In genomic region chr10:74931631-74932030, GRCm38 (mm10) we compare ENCODE assay signal across 23 mouse cellular contexts. TPM values are rescaled to one million over a fixed set of nuclear protein-coding genes. Genes with fewer than 3 reads are reported as not detected.
"Had no signal": no experiment of that assay in that cellular context is flagged by ENCODE, and none has a peak within 500 bp of the region (broad histone marks: within the 10 kb centered on the region; RNA-seq: fewer than 3 reads in every experiment).

No protein-coding gene starts in this region.

- H3K27ac ChIP-seq: heart, adult 2 months; hindbrain, embryonic 10.5 days; hindbrain, embryonic 12.5 days; hindbrain, embryonic 14.5 days; intestine, embryonic 15.5 days; layer of hippocampus, adult 2 months; left cerebral cortex, adult 2 months; limb, embryonic 12.5 days; liver, embryonic 13.5 days; liver, embryonic 15.5 days had no signal

- H3K4me3 ChIP-seq: heart, adult 2 months; heart, embryonic 12.5 days; hindbrain, embryonic 10.5 days; hindbrain, embryonic 12.5 days; intestine, embryonic 15.5 days; layer of hippocampus, adult 2 months; left cerebral cortex, adult 2 months; limb, embryonic 12.5 days; liver, embryonic 13.5 days; liver, embryonic 15.5 days had no signal

- ATAC-seq: hindbrain, embryonic 16.5 days; inflammation-experienced regulatory T-cells, adult 6 months; intestine, embryonic 15.5 days; intestine, postnatal 0 days had no signal

- H3K36me3 ChIP-seq: heart, embryonic 12.5 days; hindbrain, embryonic 10.5 days; hindbrain, embryonic 12.5 days; intestine, embryonic 15.5 days; limb, embryonic 12.5 days; liver, embryonic 13.5 days; liver, embryonic 15.5 days had no signal

- H3K4me1 ChIP-seq: heart, embryonic 12.5 days; hindbrain, embryonic 10.5 days; hindbrain, embryonic 12.5 days; intestine, embryonic 15.5 days; limb, embryonic 12.5 days; liver, embryonic 13.5 days; liver, embryonic 15.5 days had no signal

- H3K9me3 ChIP-seq: heart, embryonic 12.5 days; hindbrain, embryonic 10.5 days; hindbrain, embryonic 12.5 days; intestine, embryonic 15.5 days; limb, embryonic 12.5 days; liver, embryonic 13.5 days; liver, embryonic 15.5 days had no signal

- H3K4me2 ChIP-seq: heart, embryonic 12.5 days; hindbrain, embryonic 12.5 days; hindbrain, embryonic 14.5 days; intestine, embryonic 15.5 days; limb, embryonic 12.5 days; liver, embryonic 11.5 days; liver, embryonic 13.5 days; liver, embryonic 15.5 days had no signal

- H3K9ac ChIP-seq: heart, embryonic 12.5 days; hindbrain, embryonic 12.5 days; hindbrain, embryonic 14.5 days; intestine, embryonic 15.5 days; limb, embryonic 12.5 days; liver, embryonic 13.5 days; liver, embryonic 15.5 days had no signal

- DNase-seq: gastrocnemius, postnatal 25 days; heart, postnatal 10 days; heart, postnatal 4 days; kidney, adult 18-20 months; kidney, adult 8-10 months; kidney, postnatal 10 days; kidney, postnatal 4 days; liver; liver, embryonic 13.5 days had no signal

- H3K27me3 ChIP-seq: hindbrain, embryonic 12.5 days; intestine, embryonic 15.5 days; limb, embryonic 12.5 days; liver, embryonic 13.5 days; liver, embryonic 15.5 days had no signal

RNA-seq across cellular contexts. Expression of gene Gnaz, which starts 35.3 kb away (rescaled TPM):
- polyA plus RNA-seq: inflammation-experienced regulatory T-cells, adult 6 months had no signal
